Mouse (Mus musculus): ENCODE data around the gene Slc5a2. TPM values are rescaled to one million over a fixed set of nuclear protein-coding genes. Genes with fewer than 3 reads are reported as not detected.

The Slc5a2 gene
- not detected in 2 replicates for polyA plus RNA-seq (2015; fragmentation: Nextera tagmentation; extraction: Ambion mirVana)

- H3K36me3 ChIP-seq: no peaks in the 10 kb centered on the region
- H3K27ac ChIP-seq (replicated peaks): no peak within 1 kb of the TSS
- no peak for ATAC-seq (replicated peaks)
- 84% methylated on average over 6 of the region's 6 CpGs for WGBS
- H3K4me2 ChIP-seq (replicated peaks): no peak within 1 kb of the TSS
- H3K4me1 ChIP-seq: no peaks in the 10 kb centered on the region
- H3K4me3 ChIP-seq: no peak within 1 kb of the TSS
- H3K9ac ChIP-seq (replicated peaks): no peak within 1 kb of the TSS
- H3K9me3 ChIP-seq: no peaks in the 10 kb centered on the region
- no peaks in the 10 kb centered on the region for H3K27me3 ChIP-seq
Measured at GRCm38 (mm10) chr7:128265411-128265810, at the start of gene Slc5a2. Gene Slc5a2 (plus strand): TSS chr7:128265657.

- H3K27me3 ChIP-seq: no peaks in the 10 kb centered on the region
Measured at GRCm38 (mm10) chr7:128219952-128220351, 45.5 kb upstream of the Slc5a2 start.

GRCm38 (mm10) chr7:128220936-128221335 is 44.5 kb upstream of the Slc5a2 start:
- no peaks in the 10 kb centered on the region for H3K36me3 ChIP-seq
- no peak overlapping the region for H3K4me3 ChIP-seq
- no peak overlapping the region for H3K9ac ChIP-seq (replicated peaks)
- WGBS: 94% methylated on average over 3 of the region's 3 CpGs
- H3K4me1 ChIP-seq: no peaks in the 10 kb centered on the region
- H3K27ac ChIP-seq (replicated peaks): no peak overlapping the region
- H3K9me3 ChIP-seq: no peaks in the 10 kb centered on the region
- no peaks in the 10 kb centered on the region for H3K27me3 ChIP-seq
- ATAC-seq (replicated peaks): no peak
- H3K4me2 ChIP-seq (replicated peaks): no peak overlapping the region

More at GRCm38 (mm10) chr7:128219952-128220351, 45.5 kb upstream of the Slc5a2 start:
- H3K4me3 ChIP-seq: no peak overlapping the region
- no peaks in the 10 kb centered on the region for H3K4me1 ChIP-seq
- ATAC-seq (replicated peaks): no peak
- H3K27ac ChIP-seq (replicated peaks): no peak overlapping the region
- H3K4me2 ChIP-seq (replicated peaks): no peak overlapping the region
- WGBS: 88% methylated on average over 4 of the region's 4 CpGs
- H3K9ac ChIP-seq (replicated peaks): no peak overlapping the region
- no peaks in the 10 kb centered on the region for H3K9me3 ChIP-seq
- no peaks in the 10 kb centered on the region for H3K36me3 ChIP-seq

GRCm38 (mm10) chr7:128231741-128232140 is 33.7 kb upstream of the Slc5a2 start:
- Histone ChIP-seq H3K36me3 (no peaks in the 10 kb centered on the region), H3K4me3 (no peak overlapping the region), H3K9ac (replicated peaks) (no peak overlapping the region), H3K27ac (replicated peaks) (no peak overlapping the region), H3K4me2 (replicated peaks) (no peak overlapping the region), H3K4me1 (peaks cover 3% of the 10 kb centered on the region), H3K27me3 (no peaks in the 10 kb centered on the region), H3K9me3 (no peaks in the 10 kb centered on the region)
- 57% methylated on average over 8 of the region's 8 CpGs for WGBS
- ATAC-seq (replicated peaks): no peak

GRCm38 (mm10) chr7:128234796-128235195 is 30.7 kb upstream of the Slc5a2 start:
- H3K4me3 ChIP-seq: no peak overlapping the region
- H3K27me3 ChIP-seq: no peaks in the 10 kb centered on the region
- ATAC-seq (replicated peaks): no peak
- H3K36me3 ChIP-seq: no peaks in the 10 kb centered on the region
- WGBS: 84% methylated on average over 2 of the region's 2 CpGs
- no peaks in the 10 kb centered on the region for H3K9me3 ChIP-seq
- no peak overlapping the region for H3K9ac ChIP-seq (replicated peaks)
- H3K4me1 ChIP-seq: peaks cover 17% of the 10 kb centered on the region
- no peak overlapping the region for H3K27ac ChIP-seq (replicated peaks)
- H3K4me2 ChIP-seq (replicated peaks): no peak overlapping the region

- Histone ChIP-seq H3K27me3 (no peaks in the 10 kb centered on the region), H3K36me3 (peaks cover 6% of the 10 kb centered on the region; the same call in 1 of the 2 replicates), H3K4me2 (replicated peaks) (no peak overlapping the region), H3K4me3 (no peak overlapping the region), H3K9ac (replicated peaks) (no peak overlapping the region), H3K27ac (replicated peaks) (no peak overlapping the region), H3K4me1 (peaks cover 17% of the 10 kb centered on the region), H3K9me3 (no peaks in the 10 kb centered on the region)
- WGBS: 82% methylated on average over 1 of the region's 1 CpGs
- no peak for ATAC-seq (replicated peaks)
Measured at GRCm38 (mm10) chr7:128235481-128235880, 30.0 kb upstream of the Slc5a2 start.

GRCm38 (mm10) chr7:128236426-128236825 is 29.0 kb upstream of the Slc5a2 start:
- Histone ChIP-seq H3K27me3 (no peaks in the 10 kb centered on the region), H3K9me3 (no peaks in the 10 kb centered on the region), H3K27ac (replicated peaks) (no peak overlapping the region), H3K4me2 (replicated peaks) (no peak overlapping the region), H3K36me3 (peaks cover 9% of the 10 kb centered on the region; the same call in 1 of the 2 replicates), H3K9ac (replicated peaks) (no peak overlapping the region), H3K4me1 (peaks cover 17% of the 10 kb centered on the region), H3K4me3 (no peak overlapping the region)
- 93% methylated on average over 13 of the region's 13 CpGs for WGBS
- no peak for ATAC-seq (replicated peaks)

GRCm38 (mm10) chr7:128236856-128237592 is 28.4 kb upstream of the Slc5a2 start, which contains the start of gene Armc5:
Gene Armc5 (plus strand): TSS chr7:128237342.
- H3K27ac ChIP-seq (replicated peaks): peak within 1 kb of the TSS; percentile 98
- peaks cover 17% of the 10 kb centered on the region for H3K4me1 ChIP-seq
- H3K36me3 ChIP-seq: peaks cover 9% of the 10 kb centered on the region; the same call in 1 of the 2 replicates
- peak; percentile 6; the same call in 1 of the 2 replicates for ATAC-seq (replicated peaks)
- no peaks in the 10 kb centered on the region for H3K9me3 ChIP-seq
- H3K4me3 ChIP-seq: peak within 1 kb of the TSS; percentile 70
- no peaks in the 10 kb centered on the region for H3K27me3 ChIP-seq
- peak within 1 kb of the TSS; percentile 67 for H3K9ac ChIP-seq (replicated peaks)
- H3K4me2 ChIP-seq (replicated peaks): peak within 1 kb of the TSS; percentile 76
- WGBS: 24% methylated on average over 37 of the region's 37 CpGs

GRCm38 (mm10) chr7:128237593-128237926 is 27.9 kb upstream of the Slc5a2 start:
- ATAC-seq (replicated peaks): no peak; the same call in 1 of the 2 replicates
- WGBS: under 1% methylated on average over 25 of the region's 25 CpGs

GRCm38 (mm10) chr7:128237927-128238778 is 27.3 kb upstream of the Slc5a2 start, which contains the start of gene 9130023H24Rik:
Gene 9130023H24Rik (minus strand): TSS chr7:128238031.
- H3K9ac ChIP-seq (replicated peaks): peak within 1 kb of the TSS; percentile 67
- H3K36me3 ChIP-seq: peaks cover 12% of the 10 kb centered on the region; the same call in 1 of the 2 replicates
- under 1% methylated on average over 71 of the region's 72 CpGs for WGBS
- peak; percentile 91 for ATAC-seq (replicated peaks)
- no peaks in the 10 kb centered on the region for H3K27me3 ChIP-seq
- H3K9me3 ChIP-seq: no peaks in the 10 kb centered on the region
- peak within 1 kb of the TSS; percentile 76 for H3K4me2 ChIP-seq (replicated peaks)
- peak within 1 kb of the TSS; percentile 98 for H3K27ac ChIP-seq (replicated peaks)
- H3K4me3 ChIP-seq: peak within 1 kb of the TSS; percentile 70
- H3K4me1 ChIP-seq: peaks cover 17% of the 10 kb centered on the region

More at GRCm38 (mm10) chr7:128237593-128237926, 27.9 kb upstream of the Slc5a2 start:
- Histone ChIP-seq H3K4me3 (peak overlapping the region; percentile 70), H3K4me2 (replicated peaks) (peak overlapping the region; percentile 76), H3K9ac (replicated peaks) (peak overlapping the region; percentile 67), H3K9me3 (no peaks in the 10 kb centered on the region), H3K27me3 (no peaks in the 10 kb centered on the region), H3K27ac (replicated peaks) (peak overlapping the region; percentile 98), H3K36me3 (peaks cover 12% of the 10 kb centered on the region; the same call in 1 of the 2 replicates), H3K4me1 (peaks cover 17% of the 10 kb centered on the region)

GRCm38 (mm10) chr7:128238991-128239390 is 26.5 kb upstream of the Slc5a2 start:
- peak overlapping the region; percentile 56 for H3K4me2 ChIP-seq (replicated peaks)
- no peaks in the 10 kb centered on the region for H3K27me3 ChIP-seq
- H3K9ac ChIP-seq (replicated peaks): no peak overlapping the region
- no peaks in the 10 kb centered on the region for H3K9me3 ChIP-seq
- no peak for ATAC-seq (replicated peaks)
- peak overlapping the region; percentile 98; the same call in 1 of the 2 replicates for H3K27ac ChIP-seq (replicated peaks)
- H3K36me3 ChIP-seq: peaks cover 12% of the 10 kb centered on the region; the same call in 1 of the 2 replicates
- peaks cover 17% of the 10 kb centered on the region for H3K4me1 ChIP-seq
- 24% methylated on average over 4 of the region's 4 CpGs for WGBS
- H3K4me3 ChIP-seq: peak overlapping the region; percentile 70
